Mouse (Mus musculus) liver, embryonic 14.5 days (tissue): ENCODE data around the gene Tnfrsf26.

Experiments
- CTCF ChIP-seq: IDR thresholded peaks from 2 replicates; pipeline ENCODE4 v1.5.1; 2016; ENCODE audit warnings: antibody characterized with exemption, low read depth, control low read depth
- EP300 ChIP-seq: IDR thresholded peaks from 2 replicates; pipeline ENCODE4 v1.6.1; 2016; ENCODE audit warnings: antibody characterized with exemption, low read depth

- TF ChIP-seq CTCF (no peak), EP300 (no peak)
Observed at GRCm38 (mm10) chr7:143628540-143628939, at the start of gene Tnfrsf26.
